Mouse (Mus musculus) myocyte (in vitro differentiated cells): ENCODE data around the gene Cables2. TPM values are rescaled to one million over a fixed set of nuclear protein-coding genes. Genes with fewer than 3 reads are reported as not detected.
A peak's percentile ranks its signal among the peaks of the same experiment; 100 is the strongest.

Experiments
- H3K27me3 ChIP-seq: one replicate; pipeline ENCODE4 v1.6.1; 2011; ENCODE audit not compliant: control insufficient read depth, insufficient read depth, insufficient read length
- H3K36me3 ChIP-seq: one replicate; pipeline ENCODE4 v1.6.1; 2011; ENCODE audit not compliant: control insufficient read depth, insufficient read depth
- H3K4me2 ChIP-seq: one replicate; pipeline ENCODE4 v1.6.1; 2011; ENCODE audit warnings: low read depth, control low read depth
- H3K4me3 ChIP-seq: one replicate; pipeline ENCODE4 v1.5.1; 2011; ENCODE audit warnings: mild to moderate bottlenecking, control low read depth, moderate library complexity
- H3K79me2 ChIP-seq: one replicate; pipeline ENCODE4 v1.6.1; 2011; ENCODE audit not compliant: control insufficient read depth, insufficient read depth
- H3ac ChIP-seq: one replicate; pipeline ENCODE4 v1.6.1; 2011; ENCODE audit not compliant: control insufficient read depth, insufficient read length
- CEBPB ChIP-seq: IDR thresholded peaks from 2 replicates; pipeline ENCODE4 v1.6.1; 2011; ENCODE audit warnings: mild to moderate bottlenecking, moderate library complexity; ENCODE audit not compliant: poor library complexity, insufficient read depth, severe bottlenecking
- E2F4 ChIP-seq: IDR thresholded peaks from one replicate; pipeline ENCODE4 v1.6.1; 2011; ENCODE audit warnings: mild to moderate bottlenecking, control low read depth, moderate library complexity; ENCODE audit not compliant: insufficient read depth
- MAX ChIP-seq: IDR thresholded peaks from one replicate; pipeline ENCODE4 v1.6.1; 2011; ENCODE audit warnings: low read depth, mild to moderate bottlenecking, control low read depth
- MYOD1 ChIP-seq, 3 experiments: IDR thresholded peaks; one replicate each; pipeline ENCODE4 v1.6.1; 2011; ENCODE audit warnings: control low read depth in 2 of 3, low read depth in 2 of 3, mild to moderate bottlenecking in 2 of 3, moderate library complexity in 1 of 3; ENCODE audit not compliant: insufficient read length in 2 of 3, control insufficient read depth in 1 of 3
- MYOG ChIP-seq, 3 experiments: IDR thresholded peaks; one replicate each; pipeline ENCODE4 v1.6.1; 2011; ENCODE audit warnings: control low read depth in 2 of 3, low read depth in 2 of 3, mild to moderate bottlenecking in 2 of 3; ENCODE audit not compliant: insufficient read length in 2 of 3, control insufficient read depth in 1 of 3, insufficient read depth in 1 of 3
- POLR2A ChIP-seq: IDR thresholded peaks from one replicate; pipeline ENCODE4 v1.6.1; 2011; ENCODE audit warnings: low read depth, mild to moderate bottlenecking, control low read depth, moderate library complexity; ENCODE audit not compliant: insufficient read length
- POLR2AphosphoS2 ChIP-seq: IDR thresholded peaks from one replicate; pipeline ENCODE4 v1.6.1; 2011; ENCODE audit warnings: low read depth, control low read depth; ENCODE audit not compliant: insufficient read length
- REST ChIP-seq: IDR thresholded peaks from one replicate; pipeline ENCODE4 v1.6.1; 2011; ENCODE audit warnings: mild to moderate bottlenecking, control low read depth, moderate library complexity; ENCODE audit not compliant: insufficient read depth, insufficient read length
- SRF ChIP-seq: IDR thresholded peaks from one replicate; pipeline ENCODE4 v1.6.1; 2011; ENCODE audit warnings: low read depth; ENCODE audit not compliant: control insufficient read depth, insufficient read length
- TCF12 ChIP-seq: IDR thresholded peaks from one replicate; pipeline ENCODE4 v1.6.1; 2011; ENCODE audit warnings: mild to moderate bottlenecking, control low read depth; ENCODE audit not compliant: poor library complexity, insufficient read depth, severe bottlenecking
- TCF3 ChIP-seq: IDR thresholded peaks from one replicate; pipeline ENCODE4 v1.6.1; 2011; ENCODE audit warnings: low read depth, control low read depth; ENCODE audit not compliant: insufficient read length
- USF1 ChIP-seq: IDR thresholded peaks from one replicate; pipeline ENCODE4 v1.6.1; 2011; ENCODE audit warnings: low read depth, mild to moderate bottlenecking, control low read depth, moderate library complexity
- polyA plus RNA-seq: library from polyadenylated mRNA; unstranded; fragments of >200 nt; fragmentation: generic; extraction: Trizol; gene quantifications from one replicate; pipeline ENCODE4 v1.2.1, GENCODE M21; 2012; ENCODE audit warnings: missing spikeins

The Cables2 gene
- polyA plus RNA-seq, 1 experiment, result 6.8 TPM

- H3ac ChIP-seq, result no peak overlapping the region
- H3K27me3 ChIP-seq, result no peaks in the 10 kb centered on the region
- no peak overlapping the region for H3K4me2 ChIP-seq
- no peaks in the 10 kb centered on the region for H3K36me3 ChIP-seq
- no peak overlapping the region for H3K4me3 ChIP-seq
- no peaks in the 10 kb centered on the region for H3K79me2 ChIP-seq
- TF ChIP-seq E2F4 (no peak), TCF3 (no peak), TCF12 (no peak), SRF (no peak), POLR2A (no peak), POLR2AphosphoS2 (no peak), MYOG (IDR thresholded peaks at IDR 0.05; ENCODE audit: control insufficient read depth in 1 of 3, insufficient read depth in 1 of 3, insufficient read length in 2 of 3, low read depth in 2 of 3) (no peak), CEBPB (no peak), REST (no peak), USF1 (no peak), MYOD1 (IDR thresholded peaks at IDR 0.05; ENCODE audit: control insufficient read depth in 1 of 3, insufficient read length in 2 of 3, low read depth in 2 of 3) (no peak), MAX (no peak)
Observed at GRCm38 (mm10) chr2:180237601-180238345, 35.5 kb downstream of the Cables2 start.

DNA sequence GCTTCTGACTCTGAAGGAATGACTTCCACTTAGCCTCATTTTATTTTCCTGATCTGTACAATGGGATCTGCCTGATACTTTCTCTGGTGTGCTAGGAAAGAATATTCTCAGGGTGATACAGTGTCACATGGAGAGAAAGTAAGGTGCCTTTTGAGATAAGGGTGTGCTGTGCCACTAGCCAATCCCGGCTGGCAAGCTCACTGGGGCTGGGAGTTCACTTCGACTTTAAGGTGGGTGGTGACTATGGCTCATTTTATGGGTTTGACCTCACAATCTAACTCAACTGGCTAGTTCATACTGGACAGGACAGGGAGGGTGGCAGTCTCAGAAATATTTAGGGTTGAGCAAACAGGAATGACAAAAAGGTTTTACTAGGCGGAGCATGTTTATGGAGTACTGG is 36.4 kb downstream of the Cables2 start:
- Histone ChIP-seq H3K4me2 (no peak overlapping the region), H3K27me3 (no peaks in the 10 kb centered on the region), H3K79me2 (no peaks in the 10 kb centered on the region), H3ac (no peak overlapping the region), H3K4me3 (no peak overlapping the region), H3K36me3 (no peaks in the 10 kb centered on the region)
- TF ChIP-seq POLR2AphosphoS2 (no peak), E2F4 (no peak), USF1 (no peak), MAX (no peak), TCF12 (no peak), CEBPB (no peak)

- Histone ChIP-seq H3K79me2 (no peaks in the 10 kb centered on the region), H3K4me2 (no peak overlapping the region), H3ac (no peak overlapping the region), H3K4me3 (no peak overlapping the region), H3K27me3 (no peaks in the 10 kb centered on the region), H3K36me3 (no peaks in the 10 kb centered on the region)
- TF ChIP-seq MAX, result no peak
- no peak for TF ChIP-seq CEBPB
- no peak for TF ChIP-seq SRF
- no peak for TF ChIP-seq MYOD1 (IDR thresholded peaks at IDR 0.05; ENCODE audit: control insufficient read depth in 1 of 3, insufficient read length in 2 of 3, low read depth in 2 of 3)
- TF ChIP-seq POLR2AphosphoS2, result no peak
- TF ChIP-seq TCF12, result no peak
- TF ChIP-seq TCF3, result no peak
- TF ChIP-seq USF1, result no peak
- no peak for TF ChIP-seq REST
- TF ChIP-seq POLR2A, result no peak
- TF ChIP-seq E2F4, result no peak
Observed at GRCm38 (mm10) chr2:180236500-180236899, 36.8 kb downstream of the Cables2 start.

DNA sequence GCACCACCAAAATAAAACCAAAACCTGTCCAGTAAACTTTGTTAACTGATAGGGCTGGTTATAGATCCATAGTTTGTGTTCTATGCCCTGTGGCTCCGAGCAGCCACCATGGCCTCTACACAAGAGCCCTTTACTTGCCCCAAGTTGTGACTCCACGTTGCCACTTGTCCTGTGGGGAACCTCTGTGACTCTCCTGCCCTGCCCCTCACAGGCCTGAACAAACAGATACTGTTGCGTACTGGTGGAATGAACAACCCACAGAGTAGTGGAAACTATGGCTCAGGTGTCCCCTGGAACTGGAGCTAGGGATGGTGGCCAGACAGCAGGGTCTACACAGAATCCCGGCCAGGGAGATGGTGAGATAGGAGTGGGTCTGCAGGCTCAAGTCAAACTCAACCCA is 37.5 kb downstream of the Cables2 start:
- H3ac ChIP-seq, result no peak overlapping the region
- no peaks in the 10 kb centered on the region for H3K79me2 ChIP-seq
- no peaks in the 10 kb centered on the region for H3K27me3 ChIP-seq
- H3K36me3 ChIP-seq, result no peaks in the 10 kb centered on the region
- no peak overlapping the region for H3K4me2 ChIP-seq
- H3K4me3 ChIP-seq, result no peak overlapping the region
- TF ChIP-seq E2F4, result no peak
- no peak for TF ChIP-seq MYOD1 (IDR thresholded peaks at IDR 0.05; ENCODE audit: control insufficient read depth in 1 of 3, insufficient read length in 2 of 3, low read depth in 2 of 3)
- no peak for TF ChIP-seq MYOG (IDR thresholded peaks at IDR 0.05; ENCODE audit: control insufficient read depth in 1 of 3, insufficient read depth in 1 of 3, insufficient read length in 2 of 3, low read depth in 2 of 3)
- no peak for TF ChIP-seq POLR2AphosphoS2
- no peak for TF ChIP-seq REST
- TF ChIP-seq SRF, result no peak
- no peak for TF ChIP-seq CEBPB
- TF ChIP-seq USF1, result no peak
- no peak for TF ChIP-seq TCF3
- TF ChIP-seq TCF12, result no peak
- no peak for TF ChIP-seq POLR2A
- no peak for TF ChIP-seq MAX

DNA sequence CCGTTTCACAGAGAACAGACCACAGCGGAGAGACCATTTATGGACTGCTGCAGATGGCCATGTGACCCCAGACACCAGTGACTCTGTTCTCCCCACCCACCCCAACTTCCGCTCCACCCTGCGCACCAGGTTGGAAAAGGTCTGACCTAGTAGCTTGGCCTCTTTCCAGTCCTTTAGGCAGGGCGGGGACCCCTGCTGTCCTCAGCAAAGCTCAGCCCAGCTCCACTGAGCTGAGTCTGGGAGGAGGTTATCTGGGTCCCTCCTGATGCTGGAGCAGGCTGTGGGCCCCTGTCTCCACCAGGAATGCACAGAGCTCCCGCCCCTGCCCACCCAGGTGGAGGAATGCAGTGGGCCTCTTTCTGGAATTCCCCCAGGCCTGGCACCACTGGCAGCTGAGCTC is 38.3 kb downstream of the Cables2 start:
- H3ac ChIP-seq, result no peak overlapping the region
- no peak overlapping the region for H3K4me2 ChIP-seq
- no peaks in the 10 kb centered on the region for H3K36me3 ChIP-seq
- no peak overlapping the region for H3K4me3 ChIP-seq
- H3K79me2 ChIP-seq, result no peaks in the 10 kb centered on the region
- no peaks in the 10 kb centered on the region for H3K27me3 ChIP-seq
- TF ChIP-seq MYOD1 (IDR thresholded peaks at IDR 0.05; ENCODE audit: control insufficient read depth in 1 of 3, insufficient read length in 2 of 3, low read depth in 2 of 3) (no peak), MAX (no peak), REST (no peak), USF1 (no peak), CEBPB (no peak), MYOG (IDR thresholded peaks at IDR 0.05; ENCODE audit: control insufficient read depth in 1 of 3, insufficient read depth in 1 of 3, insufficient read length in 2 of 3, low read depth in 2 of 3) (peak in 1 of 3 experiments; percentile 50)
